Mouse (Mus musculus) bone marrow macrophage, adult 2 months (primary cell): Measurements from ENCODE around the gene Ghdc.

Experiments used
- CTCF ChIP-seq: IDR thresholded peaks from 2 replicates; pipeline ENCODE4 v1.5.1; 2012; ENCODE audit warnings: low read depth, mild to moderate bottlenecking, low read length, moderate library complexity
- POLR2A ChIP-seq: IDR thresholded peaks from 2 replicates; pipeline ENCODE4 v1.6.1; 2012; ENCODE audit warnings: mild to moderate bottlenecking, low read depth, low read length, borderline replicate concordance

- TF ChIP-seq CTCF (no peak), POLR2A (no peak)
These were observed 46.6 kb upstream of the Ghdc start for GRCm38 (mm10) chr11:100817311-100817710.
